Mouse (Mus musculus): Measurements from ENCODE around the gene Tmc3.

- TF ChIP-seq POLR2A (IDR thresholded peaks at IDR 0.05; ENCODE audit: borderline replicate concordance, extremely low read depth, low read depth, low read length) (no peak), CTCF (IDR thresholded peaks at IDR 0.05; ENCODE audit: insufficient read depth, low read length) (no peak)
Observed at GRCm38 (mm10) chr7:83615272-83615671, 30.5 kb downstream of the Tmc3 start.

Data from lung, adult 2 months (tissue).